Mouse (Mus musculus) CD8-positive naive resting alpha-beta T cell, adult 2 months (primary cell): Measurements from ENCODE around the gene Eid1.

Experiments used
- DNase-seq, 2 experiments: peaks; one replicate each; pipeline ENCODE4 v3.0.0; 2022; ENCODE audit warnings: low read depth in 2 of 2, low spot score in 2 of 2

Gene Eid1

GRCm38 (mm10) chr2:125667721-125668120, 5.2 kb upstream of the Eid1 start:
- DNase-seq: no peak

- peak in 1 of 2 experiments; percentile 27 for DNase-seq
Observed at GRCm38 (mm10) chr2:125670846-125671245, 2.0 kb upstream of the Eid1 start.

GRCm38 (mm10) chr2:125672568-125672956, 333 bp upstream of the Eid1 start:
- peak in 1 of 2 experiments; percentile 4 for DNase-seq

- no peak for DNase-seq
Observed at GRCm38 (mm10) chr2:125681811-125682210, 8.9 kb downstream of the Eid1 start.

- DNase-seq: no peak
Observed at GRCm38 (mm10) chr2:125683895-125684294, 11.0 kb downstream of the Eid1 start.

GRCm38 (mm10) chr2:125684559-125685440, 11.9 kb downstream of the Eid1 start:
- DNase-seq: no peak

- DNase-seq: no peak
Observed at GRCm38 (mm10) chr2:125685441-125686150, 12.7 kb downstream of the Eid1 start.

GRCm38 (mm10) chr2:125692010-125692409, 19.1 kb downstream of the Eid1 start:
- no peak for DNase-seq

GRCm38 (mm10) chr2:125694798-125695197, 21.9 kb downstream of the Eid1 start:
- DNase-seq: no peak

GRCm38 (mm10) chr2:125696219-125696618, 23.3 kb downstream of the Eid1 start:
- DNase-seq: no peak

GRCm38 (mm10) chr2:125701606-125702005, 28.7 kb downstream of the Eid1 start:
- DNase-seq: no peak

GRCm38 (mm10) chr2:125702851-125703250, 30.0 kb downstream of the Eid1 start:
- no peak for DNase-seq

- DNase-seq: no peak
Observed at GRCm38 (mm10) chr2:125704907-125705631, 32.2 kb downstream of the Eid1 start.

- DNase-seq: no peak
Observed at GRCm38 (mm10) chr2:125706510-125706921, 33.6 kb downstream of the Eid1 start.

GRCm38 (mm10) chr2:125716599-125716998, 43.7 kb downstream of the Eid1 start:
- no peak for DNase-seq

GRCm38 (mm10) chr2:125723086-125723407, 50.2 kb downstream of the Eid1 start:
- DNase-seq: no peak

GRCm38 (mm10) chr2:125723408-125724085, 50.7 kb downstream of the Eid1 start:
- DNase-seq: peak in 1 of 2 experiments; percentile 18

- no peak for DNase-seq
Observed at GRCm38 (mm10) chr2:125724086-125724430, 51.2 kb downstream of the Eid1 start, which contains the start of gene Shc4. TSS of gene Shc4 (minus strand) at chr2:125724148.
